Mouse (Mus musculus) lung, embryonic 16.5 days (tissue): ENCODE data around the gene Clcn6. TPM values are rescaled to one million over a fixed set of nuclear protein-coding genes. Genes with fewer than 3 reads are reported as not detected.
A peak's percentile ranks its signal among the peaks of the same experiment; 100 is the strongest.

ENCODE experiments used
- ATAC-seq: fragments of 200-750 bp; cut with Nextera tagmentation; 2 replicates; pipeline ENCODE4 v1.8.0; 2017; ENCODE audit warnings: low read depth, mild to moderate bottlenecking, moderate library complexity
- H3K27ac ChIP-seq: fragments of 300-500 bp; sonication (generic); 2 replicates; pipeline ENCODE4 v1.5.1; 2014; ENCODE audit warnings: mild to moderate bottlenecking, control low read depth, low read length
- H3K27me3 ChIP-seq: fragments of 300-500 bp; sonication (generic); 2 replicates; pipeline ENCODE4 v1.6.1; 2014; ENCODE audit warnings: low read depth, low read length, mixed read lengths; ENCODE audit not compliant: control insufficient read depth, insufficient read depth
- H3K36me3 ChIP-seq: fragments of 300-500 bp; sonication (generic); 2 replicates; pipeline ENCODE4 v1.6.1; 2014; ENCODE audit warnings: low read length; ENCODE audit not compliant: control insufficient read depth, insufficient read depth
- H3K4me1 ChIP-seq: fragments of 300-500 bp; sonication (generic); replicated peaks from 2 replicates; pipeline ENCODE4 v1.6.1; 2014; ENCODE audit warnings: low read length, mixed read lengths; ENCODE audit not compliant: control insufficient read depth, insufficient read depth
- H3K4me2 ChIP-seq: fragments of 300-500 bp; sonication (generic); 2 replicates; pipeline ENCODE4 v1.6.1; 2014; ENCODE audit warnings: low read depth, low read length, control low read depth
- H3K4me3 ChIP-seq: fragments of 300-500 bp; sonication (generic); 2 replicates; pipeline ENCODE4 v1.5.1; 2014; ENCODE audit warnings: mild to moderate bottlenecking, low read length, control low read depth
- H3K9ac ChIP-seq: fragments of 300-500 bp; sonication (generic); 2 replicates; pipeline ENCODE4 v1.6.1; 2014; ENCODE audit warnings: low read length, control low read depth
- H3K9me3 ChIP-seq: fragments of 300-500 bp; sonication (generic); 2 replicates; pipeline ENCODE4 v1.6.1; 2016; ENCODE audit warnings: low read length; ENCODE audit not compliant: control insufficient read depth
- WGBS: fragments of 180-500 bp; shearing (Covaris S2); extraction: QIAGEN DNeasy Blood & Tissue Kit; methylation state at CpG from one replicate; pipeline ENCODE4 v1.1.7; 2014; 5-methylcytosine and 5-hydroxymethylcytosine counted together
- polyA plus RNA-seq: library from polyadenylated mRNA; unstranded; fragments of >200 nt; fragmentation: Nextera tagmentation; extraction: Ambion mirVana; gene quantifications from 2 replicates; pipeline ENCODE4 v1.2.1, GENCODE M21; 2015

The Clcn6 gene
- polyA plus RNA-seq: 4.5 and 4.8 TPM in 2 replicates

DNA sequence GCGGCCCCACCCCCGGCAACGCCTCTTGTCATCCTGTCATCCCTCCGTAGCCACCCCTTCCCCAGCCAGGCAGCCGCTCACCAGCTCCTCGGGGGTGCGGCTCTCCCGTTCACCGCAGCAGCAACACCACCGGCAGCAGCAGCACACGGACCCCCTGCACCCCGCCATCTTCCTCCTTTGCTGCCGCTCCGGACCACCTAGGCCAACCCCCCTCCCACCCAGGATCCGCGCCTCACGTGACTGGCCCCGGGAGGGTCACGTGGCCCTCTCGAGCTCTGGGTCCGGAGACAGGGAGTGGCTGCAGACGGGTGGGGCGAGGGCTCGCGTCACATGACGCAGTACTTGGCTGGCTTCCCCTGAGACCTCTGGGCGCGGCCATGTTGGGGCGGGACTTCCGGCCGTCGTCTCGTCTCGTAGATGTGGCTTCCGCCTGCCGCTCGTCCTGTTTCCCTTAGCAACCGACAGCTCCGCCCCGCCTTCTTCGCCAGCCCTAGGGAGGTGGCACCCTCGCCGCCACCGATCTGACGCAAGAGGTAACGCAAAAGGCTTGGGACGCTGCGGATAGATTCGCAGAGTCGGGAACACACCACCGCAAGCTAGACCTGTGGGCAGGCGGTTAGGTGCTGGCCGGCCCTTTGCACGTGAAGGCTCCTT, at the start of gene Clcn6, which contains the start of gene Mthfr:
TSS of gene Clcn6 (minus strand) at position 222 of the 654 bp plus-strand sequence.
TSS of gene Mthfr (plus strand) at position 478 of the 654 bp plus-strand sequence.
- peaks cover 5% of the 10 kb centered on the region; the same call in 1 of the 2 replicates for H3K36me3 ChIP-seq
- no peaks in the 10 kb centered on the region for H3K9me3 ChIP-seq
- H3K9ac ChIP-seq: peak within 1 kb of the TSS; percentile 80
- ATAC-seq: peak; percentile 93
- H3K4me2 ChIP-seq: peak within 1 kb of the TSS; percentile 88
- WGBS: under 1% methylated on average over 49 of the region's 54 CpGs
- peaks cover 37% of the 10 kb centered on the region for H3K4me1 ChIP-seq
- H3K27ac ChIP-seq: peak within 1 kb of the TSS; percentile 75
- no peaks in the 10 kb centered on the region for H3K27me3 ChIP-seq
- peak within 1 kb of the TSS; percentile 85 for H3K4me3 ChIP-seq

DNA sequence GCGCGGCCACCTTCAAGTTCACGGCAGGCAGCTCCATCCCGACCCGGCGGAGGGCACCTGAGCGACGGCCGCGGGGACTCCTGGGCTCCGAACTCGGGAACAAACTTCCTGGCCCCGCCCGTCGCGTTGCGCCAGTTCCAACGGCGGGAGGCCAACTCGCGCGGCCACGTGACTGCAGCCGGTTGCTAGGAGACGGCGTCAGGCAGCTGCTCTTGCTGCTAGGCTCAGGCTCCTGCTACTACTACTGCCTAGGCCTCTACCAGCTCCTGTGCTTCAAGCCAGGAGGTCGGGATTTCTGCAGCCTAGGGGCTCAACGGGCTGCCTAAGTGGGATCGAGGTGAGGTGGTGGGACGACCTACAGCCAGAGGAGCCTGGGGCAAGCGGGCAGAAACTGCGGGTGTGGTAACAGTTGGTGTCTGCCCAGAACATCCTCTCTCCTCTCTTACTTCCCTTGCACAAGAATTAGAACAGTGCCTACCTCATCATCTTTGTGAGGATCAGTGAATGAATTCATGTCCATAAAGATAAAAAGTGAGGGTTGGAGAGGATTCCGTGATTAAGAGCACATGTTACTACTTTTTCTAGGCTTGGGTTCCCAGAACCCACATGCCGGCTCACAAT, 49.4 kb upstream of the Clcn6 start, which contains the start of gene Agtrap:
TSS of gene Agtrap (minus strand) at position 125 of the 621 bp plus-strand sequence.
- 6% methylated on average over 34 of the region's 34 CpGs for WGBS
- ATAC-seq: peak; percentile 95
- peak within 1 kb of the TSS; percentile 67 for H3K4me2 ChIP-seq
- no peaks in the 10 kb centered on the region for H3K36me3 ChIP-seq
- no peaks in the 10 kb centered on the region for H3K9me3 ChIP-seq
- H3K9ac ChIP-seq: peak within 1 kb of the TSS; percentile 76
- H3K27ac ChIP-seq: no peak within 1 kb of the TSS
- H3K4me1 ChIP-seq: peaks cover 18% of the 10 kb centered on the region
- no peaks in the 10 kb centered on the region for H3K27me3 ChIP-seq
- peak within 1 kb of the TSS; percentile 68 for H3K4me3 ChIP-seq

DNA sequence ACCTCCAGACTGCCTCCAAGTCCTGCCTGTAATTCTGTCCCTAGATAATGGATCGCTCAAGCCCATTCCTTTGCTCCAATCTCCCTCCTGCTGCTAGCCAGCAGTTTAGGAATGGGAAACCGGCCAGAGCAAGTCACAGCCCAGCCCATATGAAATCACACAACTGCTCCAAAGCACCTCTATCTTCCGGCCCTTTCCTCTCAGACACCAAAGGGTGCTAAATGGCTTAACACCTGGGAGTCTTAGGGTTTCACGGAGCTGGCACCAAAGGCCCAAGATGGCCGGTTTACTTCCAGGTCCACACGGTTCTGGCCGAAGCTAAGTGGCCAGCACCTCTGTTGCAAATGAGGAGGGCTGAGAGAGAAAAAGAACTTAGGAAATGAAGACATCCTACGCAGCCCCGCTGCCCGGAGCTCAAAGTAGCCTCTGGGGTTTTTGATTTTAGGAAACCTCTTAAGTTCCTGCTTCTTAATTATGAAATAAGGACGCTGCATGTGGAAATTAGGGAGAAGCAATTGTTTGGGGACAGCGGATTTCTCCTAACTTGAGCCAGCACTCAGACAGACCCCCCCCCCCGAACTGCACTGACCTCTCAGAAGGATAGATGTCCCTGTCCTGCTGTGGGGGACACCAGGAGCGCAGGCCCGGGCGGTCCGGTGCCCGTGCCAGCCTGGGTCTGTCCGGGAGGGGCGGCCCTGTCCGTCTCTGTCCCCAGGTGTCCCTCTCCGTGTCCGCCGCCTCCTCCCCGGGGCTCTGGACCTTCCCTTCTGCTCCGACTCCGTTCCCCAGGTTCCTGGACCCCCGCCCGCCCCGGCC, 48.7 kb upstream of the Clcn6 start:
- Histone ChIP-seq H3K4me3 (peak overlapping the region; percentile 68), H3K9ac (peak overlapping the region; percentile 76), H3K36me3 (no peaks in the 10 kb centered on the region), H3K4me1 (peaks cover 18% of the 10 kb centered on the region), H3K27me3 (no peaks in the 10 kb centered on the region), H3K27ac (no peak overlapping the region), H3K9me3 (no peaks in the 10 kb centered on the region), H3K4me2 (peak overlapping the region; percentile 67)
- 3% methylated on average over 29 of the region's 30 CpGs for WGBS
- peak; percentile 60 for ATAC-seq

DNA sequence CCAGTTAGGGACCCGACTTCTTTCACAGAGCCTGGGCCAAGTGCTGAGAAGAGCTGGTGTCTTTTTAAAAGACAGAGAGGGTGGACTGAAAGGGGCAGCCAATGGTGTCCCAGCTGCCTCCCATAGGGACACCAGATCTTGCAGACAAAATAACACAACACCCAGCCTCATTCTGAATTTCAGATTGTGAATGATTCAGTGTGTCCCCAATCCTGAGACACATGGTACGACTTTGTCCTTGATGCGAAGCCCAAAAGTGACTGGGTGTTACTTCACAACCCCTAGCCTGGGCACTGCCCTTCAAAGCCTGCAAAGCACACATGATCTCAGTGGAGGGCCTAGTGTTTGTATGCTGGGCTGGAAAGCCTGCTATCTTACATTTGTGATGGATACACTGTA, 47.3 kb upstream of the Clcn6 start:
- no peak overlapping the region for H3K9ac ChIP-seq
- peaks cover 18% of the 10 kb centered on the region for H3K4me1 ChIP-seq
- WGBS: 81% methylated on average over 3 of the region's 3 CpGs
- no peaks in the 10 kb centered on the region for H3K27me3 ChIP-seq
- ATAC-seq: no peak
- no peak overlapping the region for H3K4me3 ChIP-seq
- no peak overlapping the region for H3K4me2 ChIP-seq
- H3K9me3 ChIP-seq: no peaks in the 10 kb centered on the region
- H3K36me3 ChIP-seq: peaks cover under 1% of the 10 kb centered on the region
- no peak overlapping the region for H3K27ac ChIP-seq

DNA sequence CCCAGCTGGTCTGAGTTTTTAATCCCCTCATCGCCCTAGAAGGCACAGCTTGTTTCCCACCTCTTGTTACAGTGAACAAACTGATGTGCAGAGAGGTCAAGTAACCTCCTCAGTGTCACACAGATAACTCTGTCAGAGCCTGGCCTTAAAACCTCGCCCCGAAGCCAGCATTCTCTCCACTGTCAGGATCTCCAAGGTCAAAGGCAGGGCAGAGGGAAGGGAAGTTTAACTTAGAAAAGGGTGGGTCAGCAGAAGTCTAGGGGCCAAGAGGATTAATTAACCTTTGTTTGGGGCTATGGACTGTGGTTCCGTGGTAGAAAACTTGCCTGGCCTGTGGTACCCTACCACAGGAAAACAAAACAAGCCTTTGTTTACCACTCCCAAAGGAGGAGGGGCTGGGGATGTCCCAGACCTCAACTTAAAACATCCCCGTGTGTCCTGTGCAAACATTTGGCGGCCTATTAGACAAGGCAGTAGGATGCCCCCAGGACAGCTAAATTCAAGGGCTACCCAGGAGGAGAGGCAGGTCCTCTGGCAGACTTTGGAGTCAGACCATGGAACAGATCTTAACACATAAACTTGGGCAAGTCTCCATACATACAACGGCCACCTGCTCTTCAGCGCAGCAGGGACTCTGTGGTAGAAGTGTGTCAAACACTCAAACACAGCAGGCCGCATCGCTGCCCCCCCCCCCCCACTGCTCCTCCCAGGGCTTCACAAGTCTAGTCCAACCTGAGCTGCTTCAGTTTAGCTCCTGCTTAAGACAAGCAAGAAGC, 46.7 kb upstream of the Clcn6 start:
- 46% methylated on average over 10 of the region's 10 CpGs for WGBS
- H3K27me3 ChIP-seq: no peaks in the 10 kb centered on the region
- H3K4me3 ChIP-seq: no peak overlapping the region
- no peak for ATAC-seq
- peaks cover 2% of the 10 kb centered on the region for H3K36me3 ChIP-seq
- H3K9me3 ChIP-seq: no peaks in the 10 kb centered on the region
- H3K4me1 ChIP-seq: peaks cover 18% of the 10 kb centered on the region
- no peak overlapping the region for H3K4me2 ChIP-seq
- no peak overlapping the region for H3K9ac ChIP-seq
- H3K27ac ChIP-seq: no peak overlapping the region

DNA sequence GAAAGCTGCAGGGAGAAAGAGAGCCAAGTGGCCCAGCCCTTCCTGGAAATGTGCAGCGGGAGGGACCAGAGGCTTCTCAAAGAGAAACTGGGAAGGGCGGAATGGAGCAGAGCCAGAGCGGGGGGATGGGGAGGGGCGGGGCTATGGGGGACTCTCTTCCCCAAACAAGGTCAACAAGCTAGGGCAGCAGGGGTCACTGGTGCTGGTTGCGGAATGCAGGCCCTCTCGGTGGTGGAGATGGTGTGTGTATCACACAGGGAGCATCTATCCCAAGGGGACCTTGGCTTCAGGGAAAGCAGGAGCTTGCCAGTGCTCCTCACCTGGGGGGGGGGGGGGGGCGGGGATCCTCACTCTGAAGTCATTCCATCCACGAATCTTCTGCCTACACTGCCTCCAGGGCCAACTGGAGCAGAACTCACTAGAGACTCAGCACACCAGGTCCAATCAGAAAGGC, 45.7 kb upstream of the Clcn6 start:
- WGBS: 16% methylated on average over 8 of the region's 8 CpGs
- Histone ChIP-seq H3K4me2 (no peak overlapping the region), H3K4me1 (peaks cover 18% of the 10 kb centered on the region), H3K4me3 (no peak overlapping the region), H3K36me3 (peaks cover 2% of the 10 kb centered on the region), H3K27me3 (no peaks in the 10 kb centered on the region), H3K9ac (no peak overlapping the region), H3K27ac (no peak overlapping the region), H3K9me3 (no peaks in the 10 kb centered on the region)
- no peak for ATAC-seq

DNA sequence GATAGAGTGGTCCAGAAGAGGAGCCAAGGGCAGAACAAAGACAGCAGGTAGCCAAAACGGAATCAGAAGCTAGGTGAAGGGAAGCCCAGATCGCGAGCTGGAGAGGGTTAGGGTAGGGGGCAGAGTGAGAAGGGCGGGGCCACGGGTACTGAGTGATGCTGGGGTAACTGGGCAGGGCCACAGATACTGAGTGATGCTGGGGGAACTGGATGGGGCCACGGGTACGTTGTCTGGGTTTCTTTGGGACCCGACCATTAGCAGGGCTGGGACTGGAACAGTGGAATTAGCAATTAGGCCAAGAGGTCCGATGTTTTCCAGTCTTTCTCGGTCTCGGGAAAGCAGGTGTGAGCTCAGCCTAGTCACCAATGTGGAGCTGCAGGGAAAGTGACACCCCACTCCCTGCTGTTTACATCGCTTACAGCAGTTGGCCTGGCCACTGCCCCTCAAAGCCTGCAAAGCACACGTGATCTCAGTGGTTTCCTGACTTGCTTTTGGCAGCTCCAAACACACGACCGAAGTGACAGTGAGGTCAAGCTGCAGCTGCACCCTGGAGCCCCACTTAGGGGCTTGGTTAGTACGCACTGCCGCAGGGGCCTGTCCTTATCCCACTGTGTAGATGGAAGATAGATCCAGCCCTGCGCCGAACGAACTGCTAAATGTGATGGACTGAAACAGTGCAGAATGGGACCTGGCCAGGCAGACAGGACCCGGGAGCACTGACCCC, 44.7 kb upstream of the Clcn6 start:
- Histone ChIP-seq H3K27ac (no peak overlapping the region), H3K4me1 (peaks cover 18% of the 10 kb centered on the region)

DNA sequence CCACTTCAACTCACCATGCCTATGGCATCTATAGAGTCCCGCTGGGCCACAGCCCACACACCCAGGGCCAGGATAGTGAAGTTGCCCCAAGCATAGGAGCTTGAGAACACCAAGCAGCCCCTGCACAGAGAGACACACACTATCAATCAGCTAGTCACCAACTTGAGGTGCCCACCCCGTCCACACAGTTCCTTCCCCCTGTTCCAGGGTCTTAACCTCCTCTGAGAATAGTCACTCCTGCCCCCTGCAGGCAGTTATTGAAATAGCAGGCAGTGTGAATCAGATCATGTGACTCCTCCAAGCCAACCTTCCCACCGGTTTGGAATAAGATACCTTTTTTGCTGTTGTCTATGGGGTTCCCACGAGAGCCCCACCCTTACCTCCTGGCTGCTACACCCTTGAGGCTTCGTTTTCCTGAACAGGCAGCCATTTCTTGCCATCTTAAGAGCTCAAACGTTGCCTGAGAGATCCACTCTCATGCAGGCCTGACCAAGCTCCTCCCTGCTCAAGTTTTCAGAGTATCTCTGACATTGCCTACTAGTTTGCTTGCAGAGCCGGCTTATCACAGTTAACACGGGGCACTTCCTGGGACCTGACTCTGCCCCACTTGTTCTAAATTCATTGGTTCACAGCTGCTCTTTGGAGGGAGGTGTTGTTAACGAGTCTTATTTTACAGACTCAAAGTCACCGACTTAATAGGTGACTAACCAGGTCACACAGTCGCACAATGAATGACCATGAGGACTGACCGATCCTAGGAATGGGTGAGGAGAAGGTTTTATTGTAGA, 43.8 kb upstream of the Clcn6 start:
- Histone ChIP-seq H3K27ac (no peak overlapping the region), H3K36me3 (peaks cover 2% of the 10 kb centered on the region), H3K4me3 (no peak overlapping the region), H3K27me3 (no peaks in the 10 kb centered on the region), H3K9me3 (no peaks in the 10 kb centered on the region), H3K4me2 (no peak overlapping the region), H3K9ac (no peak overlapping the region), H3K4me1 (peaks cover 18% of the 10 kb centered on the region)
- WGBS: 42% methylated on average over 12 of the region's 12 CpGs
- ATAC-seq: peak; percentile 29; the same call in 1 of the 2 replicates

More for the DNA sequence above, 44.7 kb upstream of the Clcn6 start:
- Histone ChIP-seq H3K4me2 (no peak overlapping the region), H3K9ac (no peak overlapping the region), H3K27me3 (no peaks in the 10 kb centered on the region), H3K36me3 (peaks cover 2% of the 10 kb centered on the region), H3K9me3 (no peaks in the 10 kb centered on the region), H3K4me3 (no peak overlapping the region)
- no peak for ATAC-seq
- 46% methylated on average over 21 of the region's 21 CpGs for WGBS
